Mouse (Mus musculus) neural tube, embryonic 10.5 days (tissue): ENCODE measurements around the gene Scd1.
A peak's percentile ranks its signal among the peaks of the same experiment; 100 is the strongest.

ENCODE experiments used
- DNase-seq: peaks from one replicate; pipeline ENCODE4 v3.0.0-alpha.2; 2017; ENCODE audit warnings: low spot score; ENCODE audit errors: extremely low spot score

Scd1 gene

DNA sequence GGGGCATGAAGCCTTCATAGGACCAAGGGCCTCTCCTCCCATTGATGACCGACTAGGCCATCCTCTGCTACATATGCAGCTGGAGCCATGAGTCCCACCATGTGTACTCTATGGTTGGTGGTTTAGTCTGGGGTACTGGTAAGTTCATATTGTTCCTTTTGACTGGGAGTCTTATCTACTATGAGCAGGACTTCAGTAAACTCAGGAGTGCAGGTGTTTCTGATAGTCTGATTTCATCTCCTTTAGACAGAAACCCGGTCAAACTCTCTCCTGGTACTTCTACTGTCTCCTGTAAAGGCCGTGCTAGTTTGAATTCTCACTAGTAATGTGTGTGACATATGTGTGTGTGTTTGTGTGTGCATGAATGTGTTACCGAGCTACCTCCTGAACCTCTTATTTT lies 41.9 kb downstream of the Scd1 start:
- DNase-seq, result no peak

DNA sequence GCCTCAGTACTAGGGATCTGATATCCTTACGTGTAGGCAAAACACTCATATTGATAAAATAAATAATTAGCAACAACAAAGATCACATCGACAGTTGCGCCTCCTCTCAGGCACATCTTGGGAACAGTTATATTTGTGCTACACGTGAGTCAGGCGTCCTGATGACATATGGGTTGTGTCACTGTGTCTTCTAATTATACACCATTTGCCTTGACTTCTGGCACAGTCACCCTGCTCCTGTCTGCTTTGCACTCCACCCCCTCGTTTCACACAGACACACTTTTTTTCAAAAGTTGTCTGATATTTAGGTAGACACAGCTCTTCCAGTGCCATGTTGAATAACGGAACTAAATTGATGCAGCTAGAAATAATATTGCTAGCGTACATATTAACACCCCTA lies 43.6 kb downstream of the Scd1 start:
- no peak for DNase-seq

DNA sequence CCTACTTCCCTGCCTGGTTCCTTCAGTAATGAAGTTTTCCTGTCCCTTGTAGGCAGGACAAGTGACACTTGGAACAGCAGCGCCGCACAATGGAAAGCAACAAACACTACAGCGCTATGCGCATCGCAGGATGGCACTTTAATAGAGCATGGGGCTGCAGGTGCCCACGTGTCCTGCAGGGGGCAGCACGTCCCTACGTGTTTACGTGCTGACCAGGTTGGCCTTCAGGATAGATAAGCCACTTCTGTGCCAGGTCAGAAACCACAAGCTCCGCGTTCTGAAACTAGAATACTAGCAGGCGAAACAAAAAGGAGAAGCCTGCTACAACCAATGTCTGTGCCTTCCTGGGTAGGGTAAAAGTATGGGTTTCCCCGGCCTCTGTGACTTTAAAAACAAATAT lies 44.1 kb downstream of the Scd1 start:
- DNase-seq, result peak; percentile 71

DNA sequence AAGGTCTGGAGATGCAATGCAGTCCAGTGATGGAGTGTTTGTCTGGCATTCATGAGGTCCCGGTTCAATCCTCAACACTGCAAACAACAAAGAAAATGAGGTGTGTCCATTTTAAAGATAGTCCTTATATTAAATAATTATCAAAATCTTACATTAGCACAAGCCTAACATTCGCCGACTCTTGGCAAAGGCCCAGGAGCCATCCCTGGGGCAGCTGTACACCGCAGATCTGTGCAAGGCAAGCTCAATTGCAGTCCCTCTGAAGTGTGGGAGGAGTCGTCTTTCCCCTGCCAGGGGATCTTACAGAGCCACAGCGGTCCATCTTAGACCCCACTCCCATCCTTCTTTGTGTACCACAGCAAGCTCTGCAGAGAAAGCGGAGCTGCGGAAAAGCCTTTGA lies 49.0 kb downstream of the Scd1 start:
- DNase-seq, result no peak

DNA sequence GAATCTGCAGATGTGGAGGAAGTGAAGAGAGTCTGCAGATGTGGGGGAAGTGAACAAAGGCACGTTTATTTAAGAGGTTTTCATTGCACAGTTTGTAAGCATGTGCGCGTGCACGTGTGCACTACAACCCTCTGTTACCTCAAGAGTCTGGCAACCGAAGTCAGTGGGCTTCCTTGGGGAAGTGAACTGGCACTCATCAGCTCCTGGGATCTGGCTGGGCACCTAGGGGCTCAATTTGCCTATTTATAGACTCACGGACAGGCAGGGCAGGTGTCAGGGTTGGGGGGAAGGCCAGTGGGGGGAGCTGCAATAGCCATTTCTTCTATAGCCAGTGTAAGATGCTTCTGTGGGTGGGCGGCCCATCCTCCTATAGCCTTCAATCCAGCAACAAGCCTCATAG lies 55.9 kb downstream of the Scd1 start:
- DNase-seq, result no peak

DNA sequence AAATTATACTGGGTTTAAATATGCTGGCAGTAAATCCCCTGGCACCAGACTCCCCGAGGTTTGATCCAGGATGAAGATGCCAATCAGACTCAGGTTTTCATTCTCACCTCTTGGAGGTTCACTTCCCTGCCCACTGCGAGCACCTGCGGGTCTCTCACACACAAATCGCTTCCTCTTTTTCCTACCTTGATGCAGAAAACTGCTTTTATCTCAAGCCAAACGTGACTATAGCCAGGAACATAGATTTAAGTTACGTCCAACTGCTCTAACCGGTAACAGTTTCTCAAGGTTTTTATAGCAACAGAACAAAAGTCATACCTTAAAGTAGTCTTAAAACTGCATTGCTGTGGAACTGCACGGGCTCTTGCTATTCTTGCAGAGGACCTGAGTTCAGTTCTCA lies 58.0 kb downstream of the Scd1 start:
- no peak for DNase-seq
